Mouse (Mus musculus): Measurements from ENCODE around the gene Bloc1s3. TPM values are rescaled to one million over a fixed set of nuclear protein-coding genes. Genes with fewer than 3 reads are reported as not detected.

The Bloc1s3 gene
- polyA plus RNA-seq, 1 experiment, result 12.2 TPM

- 50% methylated on average over 12 of the region's 12 CpGs for WGBS
- TF ChIP-seq CTCF (IDR thresholded peaks at IDR 0.05; ENCODE audit: insufficient read depth, low read length) (no peak), POLR2A (IDR thresholded peaks at IDR 0.05; ENCODE audit: borderline replicate concordance, extremely low read depth, low read depth, low read length) (no peak)
- no peak for DNase-seq
- peaks cover 14% of the 10 kb centered on the region for H3K4me1 ChIP-seq (ENCODE audit: control insufficient read depth, insufficient read depth, low read length)
- no peak overlapping the region for H3K4me3 ChIP-seq (replicated peaks; ENCODE audit: extremely low read depth, low read depth, low read length)
Observed at GRCm38 (mm10) chr7:19468279-19468678, 39.9 kb downstream of the Bloc1s3 start.

DNA sequence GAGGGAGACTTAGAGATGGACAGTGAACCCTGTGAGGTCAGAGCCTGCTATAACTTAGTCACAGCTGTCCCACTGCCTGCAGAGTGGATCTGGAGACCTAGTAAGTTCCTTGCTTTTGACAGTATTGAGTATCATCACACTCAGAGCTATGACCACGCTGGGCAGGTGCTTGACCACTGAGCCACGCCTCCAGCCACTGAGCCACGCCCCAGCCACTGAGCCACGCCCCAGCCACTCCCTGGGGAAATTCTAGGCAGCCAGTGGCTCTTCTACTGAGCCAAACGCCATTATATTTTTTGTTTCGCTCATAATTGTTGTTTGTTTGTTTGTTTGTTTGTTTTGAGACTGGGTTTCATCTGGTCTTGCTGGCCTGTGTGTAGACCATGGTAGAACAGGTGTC, 40.5 kb downstream of the Bloc1s3 start:
- DNase-seq, result no peak
- Histone ChIP-seq H3K4me3 (replicated peaks; ENCODE audit: extremely low read depth, low read depth, low read length) (no peak overlapping the region), H3K4me1 (ENCODE audit: control insufficient read depth, insufficient read depth, low read length) (peaks cover 10% of the 10 kb centered on the region)
- TF ChIP-seq CTCF (IDR thresholded peaks at IDR 0.05; ENCODE audit: insufficient read depth, low read length) (no peak), POLR2A (IDR thresholded peaks at IDR 0.05; ENCODE audit: borderline replicate concordance, extremely low read depth, low read depth, low read length) (no peak)
- 41% methylated on average over 6 of the region's 6 CpGs for WGBS

GRCm38 (mm10) chr7:19466602-19467145, 41.5 kb downstream of the Bloc1s3 start:
- Histone ChIP-seq H3K4me1 (ENCODE audit: control insufficient read depth, insufficient read depth, low read length) (peaks cover 3% of the 10 kb centered on the region), H3K4me3 (replicated peaks; ENCODE audit: extremely low read depth, low read depth, low read length) (no peak overlapping the region)
- 40% methylated on average over 5 of the region's 5 CpGs for WGBS
- no peak for DNase-seq
- TF ChIP-seq CTCF (IDR thresholded peaks at IDR 0.05; ENCODE audit: insufficient read depth, low read length), result no peak
- no peak for TF ChIP-seq POLR2A (IDR thresholded peaks at IDR 0.05; ENCODE audit: borderline replicate concordance, extremely low read depth, low read depth, low read length)

GRCm38 (mm10) chr7:19464367-19465307, 43.5 kb downstream of the Bloc1s3 start:
- no peak for DNase-seq
- WGBS, result 36% methylated on average over 22 of the region's 22 CpGs
- Histone ChIP-seq H3K4me3 (replicated peaks; ENCODE audit: extremely low read depth, low read depth, low read length) (no peak overlapping the region), H3K4me1 (ENCODE audit: control insufficient read depth, insufficient read depth, low read length) (peaks cover 4% of the 10 kb centered on the region)
- no peak for TF ChIP-seq POLR2A (IDR thresholded peaks at IDR 0.05; ENCODE audit: borderline replicate concordance, extremely low read depth, low read depth, low read length)
- no peak for TF ChIP-seq CTCF (IDR thresholded peaks at IDR 0.05; ENCODE audit: insufficient read depth, low read length)

- DNase-seq, result no peak
- 52% methylated on average over 6 of the region's 6 CpGs for WGBS
Observed at GRCm38 (mm10) chr7:19462884-19463381, 45.2 kb downstream of the Bloc1s3 start, which contains the start of gene Exoc3l2. Gene Exoc3l2 (plus strand): TSS chr7:19463331.

GRCm38 (mm10) chr7:19462443-19462842, 45.7 kb downstream of the Bloc1s3 start:
- DNase-seq, result no peak
- H3K4me1 ChIP-seq (ENCODE audit: control insufficient read depth, insufficient read depth, low read length), result peaks cover 4% of the 10 kb centered on the region; the same call in 1 of the 2 replicates
- H3K4me3 ChIP-seq (replicated peaks; ENCODE audit: extremely low read depth, low read depth, low read length), result no peak overlapping the region
- TF ChIP-seq CTCF (IDR thresholded peaks at IDR 0.05; ENCODE audit: insufficient read depth, low read length) (no peak), POLR2A (IDR thresholded peaks at IDR 0.05; ENCODE audit: borderline replicate concordance, extremely low read depth, low read depth, low read length) (no peak)
- WGBS, result 89% methylated on average over 4 of the region's 4 CpGs

More at GRCm38 (mm10) chr7:19462884-19463381, 45.2 kb downstream of the Bloc1s3 start, which contains the start of gene Exoc3l2:
- H3K4me1 ChIP-seq (ENCODE audit: control insufficient read depth, insufficient read depth, low read length), result peaks cover 3% of the 10 kb centered on the region; the same call in 1 of the 2 replicates
- no peak for TF ChIP-seq POLR2A (IDR thresholded peaks at IDR 0.05; ENCODE audit: borderline replicate concordance, extremely low read depth, low read depth, low read length)
- TF ChIP-seq CTCF (IDR thresholded peaks at IDR 0.05; ENCODE audit: insufficient read depth, low read length), result no peak
- H3K4me3 ChIP-seq (replicated peaks; ENCODE audit: extremely low read depth, low read depth, low read length), result no peak within 1 kb of the TSS

DNA sequence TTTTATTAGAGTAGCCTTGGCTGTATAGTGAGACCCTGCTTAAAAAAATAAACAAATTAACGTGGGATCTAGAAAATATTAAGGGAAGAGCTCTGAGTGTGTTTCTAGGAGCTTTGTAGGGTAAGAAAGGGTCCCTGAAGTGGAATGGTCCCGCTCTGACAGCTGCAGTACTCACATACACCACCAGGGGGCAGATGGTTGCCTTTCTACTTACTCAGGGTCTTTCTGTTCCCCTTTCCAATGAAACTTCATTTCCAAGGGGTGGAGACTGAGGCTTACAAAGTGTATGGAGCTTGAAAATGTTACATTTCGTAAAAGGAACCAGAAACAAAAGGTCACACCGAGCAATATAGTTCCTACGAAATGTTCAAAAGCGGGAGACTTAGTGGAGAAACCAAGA, 46.7 kb downstream of the Bloc1s3 start:
- no peak overlapping the region for H3K4me3 ChIP-seq (replicated peaks; ENCODE audit: extremely low read depth, low read depth, low read length)
- peaks cover 7% of the 10 kb centered on the region; the same call in 1 of the 2 replicates for H3K4me1 ChIP-seq (ENCODE audit: control insufficient read depth, insufficient read depth, low read length)
- no peak for TF ChIP-seq POLR2A (IDR thresholded peaks at IDR 0.05; ENCODE audit: borderline replicate concordance, extremely low read depth, low read depth, low read length)
- TF ChIP-seq CTCF (IDR thresholded peaks at IDR 0.05; ENCODE audit: insufficient read depth, low read length), result peak; percentile 85
- WGBS, result 5% methylated on average over 6 of the region's 6 CpGs
- peak; percentile 74 for DNase-seq

DNA sequence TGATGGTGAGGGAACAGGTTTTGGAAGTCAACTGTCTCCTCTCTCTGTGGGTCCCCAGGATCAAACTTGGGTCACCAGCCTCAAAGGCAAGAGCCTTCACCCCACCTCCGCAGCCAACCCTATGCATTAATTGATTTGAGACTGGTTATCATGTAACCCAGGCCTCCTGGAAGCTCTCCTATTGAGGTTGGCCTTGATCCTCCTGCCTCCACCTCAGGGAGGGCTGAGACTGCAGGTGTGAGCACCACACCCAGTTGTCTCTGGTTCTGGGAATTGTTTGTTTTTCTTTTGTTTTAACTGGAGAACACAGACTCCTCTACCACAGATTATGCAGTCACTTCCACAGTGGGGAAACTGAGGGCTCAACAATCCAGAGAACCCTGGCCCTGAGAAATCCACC, 47.7 kb downstream of the Bloc1s3 start:
- 88% methylated on average over 1 of the region's 1 CpGs for WGBS
- TF ChIP-seq CTCF (IDR thresholded peaks at IDR 0.05; ENCODE audit: insufficient read depth, low read length) (no peak), POLR2A (IDR thresholded peaks at IDR 0.05; ENCODE audit: borderline replicate concordance, extremely low read depth, low read depth, low read length) (no peak)
- no peak for DNase-seq
- Histone ChIP-seq H3K4me3 (replicated peaks; ENCODE audit: extremely low read depth, low read depth, low read length) (no peak overlapping the region), H3K4me1 (ENCODE audit: control insufficient read depth, insufficient read depth, low read length) (peaks cover 9% of the 10 kb centered on the region; the same call in 1 of the 2 replicates)

- TF ChIP-seq CTCF (IDR thresholded peaks at IDR 0.05; ENCODE audit: insufficient read depth, low read length), result no peak
- TF ChIP-seq POLR2A (IDR thresholded peaks at IDR 0.05; ENCODE audit: borderline replicate concordance, extremely low read depth, low read depth, low read length), result no peak
- 24% methylated on average over 6 of the region's 6 CpGs for WGBS
Observed at GRCm38 (mm10) chr7:19459144-19459870, 48.9 kb downstream of the Bloc1s3 start.

More at GRCm38 (mm10) chr7:19459144-19459870, 48.9 kb downstream of the Bloc1s3 start:
- peaks cover 9% of the 10 kb centered on the region; the same call in 1 of the 2 replicates for H3K4me1 ChIP-seq (ENCODE audit: control insufficient read depth, insufficient read depth, low read length)
- DNase-seq, result no peak
- H3K4me3 ChIP-seq (replicated peaks; ENCODE audit: extremely low read depth, low read depth, low read length), result peak overlapping the region; percentile 69
